Mouse (Mus musculus): ENCODE results near the gene Lmf1. TPM values are rescaled to one million over a fixed set of nuclear protein-coding genes. Genes with fewer than 3 reads are reported as not detected.

Gene Lmf1
- total RNA-seq, 1 experiment from 2014 or later = 10.4 TPM

DNA sequence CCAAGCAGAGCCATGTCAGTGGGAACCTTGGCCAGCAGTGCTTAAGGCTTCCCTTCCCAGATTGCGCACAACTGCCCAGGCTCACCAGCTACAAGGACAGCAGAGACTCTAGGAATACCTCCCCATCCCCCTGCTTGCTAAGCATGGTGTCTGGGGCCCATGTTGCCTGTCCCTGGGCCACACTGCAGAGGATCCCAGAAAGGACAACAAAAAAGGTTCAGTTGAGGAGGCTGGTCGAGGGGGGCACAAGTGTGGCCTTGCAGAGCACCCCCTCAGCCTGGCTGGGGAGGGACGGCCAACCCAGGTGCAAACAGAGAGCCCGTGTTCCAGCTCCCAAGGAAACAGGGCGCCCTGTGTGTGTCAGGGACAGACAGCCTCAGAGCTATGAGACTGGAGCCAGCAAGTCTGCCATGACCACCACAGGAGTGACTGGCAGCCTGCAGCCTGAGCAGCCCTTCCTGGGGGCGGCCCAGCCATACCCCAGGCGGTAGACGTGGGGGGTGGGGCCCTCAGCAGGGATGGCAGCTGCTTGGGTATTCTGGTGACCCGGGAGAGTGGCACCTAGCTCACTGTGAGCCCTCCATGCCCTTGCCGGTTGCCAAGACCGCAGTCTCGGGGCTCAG, 84.4 kb downstream of the Lmf1 start:
- no peak for ATAC-seq (replicated peaks; ENCODE audit: insufficient number of reproducible peaks, low FRiP score, low TSS enrichment, poor library complexity, severe bottlenecking)

DNA sequence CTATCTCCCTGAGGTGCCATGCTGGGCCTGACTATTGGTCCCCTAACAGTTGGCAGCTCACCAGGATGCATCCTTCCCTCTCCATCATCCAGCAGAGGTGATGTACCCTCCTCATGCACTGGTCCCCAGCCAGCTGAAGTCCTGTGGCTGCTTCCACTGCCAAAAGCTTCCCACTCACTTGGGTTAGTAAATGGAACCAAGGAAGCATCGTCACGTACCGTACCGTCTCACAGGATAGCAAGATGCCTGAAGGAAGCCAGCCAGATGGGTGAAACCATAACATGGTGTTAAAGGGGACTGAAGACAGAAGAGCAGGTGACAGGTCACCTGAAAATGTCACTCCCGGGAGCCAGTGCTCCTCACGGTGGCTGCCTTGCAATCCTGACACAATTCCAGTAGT, 86.6 kb downstream of the Lmf1 start:
- ATAC-seq (replicated peaks; ENCODE audit: insufficient number of reproducible peaks, low FRiP score, low TSS enrichment, poor library complexity, severe bottlenecking) = no peak

DNA sequence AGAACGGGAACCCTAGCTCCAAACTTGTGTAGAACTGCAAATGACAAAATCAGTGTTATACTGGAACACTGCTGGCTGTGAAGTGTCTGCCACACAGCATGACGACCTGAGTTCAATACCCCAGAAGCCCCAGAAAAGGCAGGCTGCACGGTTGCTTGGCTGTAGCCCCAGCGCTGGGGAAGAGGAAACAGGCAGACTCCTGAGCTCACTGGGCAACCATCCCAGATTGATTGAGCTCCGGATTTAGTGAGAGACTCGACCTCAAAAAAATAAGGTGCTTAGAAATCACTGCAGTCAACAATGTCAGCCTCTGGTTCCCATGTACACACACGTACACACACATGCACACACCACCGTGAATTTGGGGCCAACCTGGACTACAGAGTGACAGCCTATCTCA, 87.0 kb downstream of the Lmf1 start:
- ATAC-seq (replicated peaks; ENCODE audit: insufficient number of reproducible peaks, low FRiP score, low TSS enrichment, poor library complexity, severe bottlenecking) = no peak

DNA sequence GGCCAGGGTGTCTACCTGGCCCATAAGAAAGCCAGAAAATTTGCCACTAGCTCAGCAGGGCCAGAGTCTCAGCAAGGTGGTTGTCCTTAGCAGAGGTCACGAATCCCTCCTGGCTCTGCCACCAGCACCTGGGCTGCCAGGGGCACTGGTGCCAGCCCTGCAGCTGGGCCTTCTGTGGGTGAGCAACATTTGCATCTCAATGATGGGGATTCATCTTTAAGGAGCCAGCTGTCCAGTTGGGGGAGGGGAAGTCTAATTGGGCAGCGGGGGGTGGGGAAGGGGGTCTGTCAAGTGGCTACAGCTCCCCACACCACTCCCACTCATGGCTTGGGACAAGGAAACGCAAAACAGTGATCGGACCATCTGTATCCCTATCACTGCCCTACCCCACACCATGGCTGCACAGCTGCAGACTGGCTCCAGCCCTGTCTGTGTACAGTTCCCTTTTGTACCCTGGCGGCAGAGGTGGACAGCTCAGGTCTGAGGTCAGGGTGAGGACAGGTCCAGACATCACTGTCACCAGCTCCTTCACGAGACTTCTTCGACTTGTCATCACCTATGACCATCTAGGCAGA, 89.7 kb downstream of the Lmf1 start:
- ATAC-seq (replicated peaks; ENCODE audit: insufficient number of reproducible peaks, low FRiP score, low TSS enrichment, poor library complexity, severe bottlenecking) = no peak

DNA sequence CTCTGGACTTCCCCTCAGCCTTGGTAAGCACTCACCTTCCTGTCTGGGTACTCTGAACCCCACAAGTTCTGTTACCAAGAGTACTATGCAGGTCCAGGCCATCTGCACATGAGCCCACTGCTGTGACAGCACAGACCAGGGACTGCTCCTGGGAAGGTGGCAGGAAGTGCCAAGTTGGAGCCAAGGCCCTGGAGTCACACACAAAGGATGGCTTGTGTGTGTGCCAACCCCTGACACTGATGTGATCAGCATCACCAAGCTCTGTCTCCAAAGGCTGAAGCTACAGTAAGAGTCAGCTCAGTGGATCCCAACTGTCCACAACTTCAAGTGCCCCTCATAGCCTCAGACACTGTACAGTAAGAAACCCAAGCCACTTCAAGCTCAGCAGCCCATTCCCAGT, 94.1 kb downstream of the Lmf1 start:
- ATAC-seq (replicated peaks; ENCODE audit: insufficient number of reproducible peaks, low FRiP score, low TSS enrichment, poor library complexity, severe bottlenecking) = no peak

DNA sequence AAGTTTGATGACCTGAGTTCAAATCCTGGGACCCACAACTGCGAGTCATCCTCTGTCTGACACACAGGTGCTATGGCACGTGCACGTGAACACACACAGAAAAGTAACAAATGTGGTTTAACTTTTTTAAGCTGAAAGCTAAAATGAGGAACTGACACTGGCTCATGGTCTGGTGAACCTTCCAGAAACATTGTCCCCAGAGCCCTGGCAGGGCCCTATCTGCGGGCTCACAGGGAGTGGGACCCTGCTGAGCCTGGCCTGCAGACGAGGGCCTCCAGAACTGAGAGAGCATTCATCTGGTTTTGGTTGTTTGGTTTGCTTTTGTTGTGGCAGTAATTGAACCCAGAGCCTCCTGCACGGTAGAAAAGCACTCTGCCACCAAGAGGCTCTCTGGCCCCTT, 99.1 kb downstream of the Lmf1 start:
- no peak for ATAC-seq (replicated peaks; ENCODE audit: insufficient number of reproducible peaks, low FRiP score, low TSS enrichment, poor library complexity, severe bottlenecking)

DNA sequence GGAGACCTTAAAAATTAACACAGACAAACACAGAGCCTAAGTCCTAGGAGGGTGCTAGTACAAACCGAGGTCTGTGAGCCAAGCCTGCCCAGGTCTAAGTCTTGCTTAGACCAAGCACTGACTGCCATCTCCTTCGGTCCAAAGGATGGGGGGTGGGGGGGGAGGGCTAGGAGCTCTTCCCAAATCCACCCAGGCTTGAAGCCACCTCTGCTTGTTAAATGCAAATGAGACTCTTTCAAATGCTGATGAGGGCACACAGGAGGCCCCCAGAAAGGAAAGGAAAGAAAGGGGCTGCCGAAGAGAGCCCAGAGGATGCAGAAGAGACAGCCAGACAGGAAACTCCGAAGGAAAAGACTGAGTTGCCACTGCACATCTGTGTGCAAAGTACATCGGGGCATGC, 100.9 kb downstream of the Lmf1 start:
- no peak for ATAC-seq (replicated peaks; ENCODE audit: insufficient number of reproducible peaks, low FRiP score, low TSS enrichment, poor library complexity, severe bottlenecking)

DNA sequence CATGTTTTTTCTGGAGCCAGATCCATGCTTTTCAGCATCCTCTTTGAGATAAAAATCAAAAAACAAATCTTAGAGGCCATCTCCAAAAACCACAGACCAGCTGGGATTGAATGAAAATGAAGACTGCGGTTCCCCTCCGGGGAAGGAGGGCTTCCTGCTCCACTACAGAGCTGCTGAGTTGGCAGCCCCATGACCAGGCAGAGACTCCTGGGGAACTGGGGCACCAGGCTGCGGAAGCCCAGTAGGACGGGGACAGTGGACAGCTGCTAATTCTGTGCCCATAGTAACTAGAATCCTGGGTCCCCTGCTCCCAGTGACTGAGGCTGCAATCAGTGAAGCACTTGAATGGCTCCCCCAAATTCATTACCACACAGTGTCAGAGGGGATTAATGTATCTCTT, 102.8 kb downstream of the Lmf1 start:
- ATAC-seq (replicated peaks; ENCODE audit: insufficient number of reproducible peaks, low FRiP score, low TSS enrichment, poor library complexity, severe bottlenecking) = no peak

DNA sequence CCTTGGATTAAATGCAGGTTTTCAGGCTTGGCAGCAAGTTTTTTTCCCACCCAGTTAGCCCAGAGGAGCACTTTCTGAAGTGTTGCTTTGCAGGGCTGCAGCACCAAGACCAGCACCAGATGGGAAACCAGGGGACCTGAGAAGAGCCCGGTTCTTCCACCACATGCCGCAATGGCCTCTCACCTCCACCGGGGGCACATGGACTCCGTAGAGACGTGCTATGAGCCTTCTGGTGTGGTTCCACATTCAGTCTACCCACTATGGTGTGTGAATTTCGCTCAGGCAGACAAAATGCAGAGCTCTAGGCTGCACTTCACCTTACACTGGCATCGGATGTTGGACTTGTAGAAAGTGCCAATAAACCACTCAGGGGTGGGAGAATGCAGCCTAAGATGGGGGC, 107.4 kb downstream of the Lmf1 start:
- ATAC-seq (replicated peaks; ENCODE audit: insufficient number of reproducible peaks, low FRiP score, low TSS enrichment, poor library complexity, severe bottlenecking) = no peak

DNA sequence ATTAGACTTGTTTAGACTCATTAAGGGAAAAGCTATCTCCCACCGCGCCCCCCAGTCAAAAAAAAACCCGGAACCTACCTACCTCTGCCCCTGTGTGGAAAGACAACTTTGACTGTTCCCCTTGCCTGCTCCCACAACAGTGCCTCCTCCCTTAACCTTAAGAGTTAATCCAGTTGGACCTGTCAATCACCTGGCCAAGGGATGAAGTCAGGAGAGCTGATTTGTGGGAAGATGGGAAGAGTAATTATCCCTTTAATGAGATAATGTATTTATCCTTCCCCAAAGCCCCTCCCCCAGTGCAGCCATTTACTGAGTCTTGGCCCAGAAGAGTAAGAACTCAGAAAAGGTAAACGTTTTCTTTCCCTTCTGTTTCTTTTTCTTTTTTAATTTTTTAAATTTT, 110.0 kb downstream of the Lmf1 start:
- no peak for ATAC-seq (replicated peaks; ENCODE audit: insufficient number of reproducible peaks, low FRiP score, low TSS enrichment, poor library complexity, severe bottlenecking)

DNA sequence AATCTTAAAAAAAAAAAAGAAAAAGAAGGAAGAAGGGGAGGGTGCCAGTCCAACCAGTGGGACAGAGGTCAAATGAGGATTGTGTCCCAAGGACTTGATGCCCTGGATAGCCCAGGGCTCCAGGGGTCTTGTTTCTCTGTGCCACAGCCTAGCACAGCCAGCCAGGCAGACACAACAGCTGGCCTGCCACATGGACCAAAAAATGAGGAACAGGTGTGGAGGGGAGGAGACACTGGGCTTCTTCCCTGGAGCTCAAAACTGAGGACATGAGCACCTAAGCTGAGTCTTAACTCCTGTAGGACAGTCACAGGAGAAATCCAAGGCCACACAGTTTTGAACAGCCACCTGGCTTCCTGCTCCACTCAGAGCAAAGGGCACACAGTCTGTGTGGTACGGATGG, 117.4 kb downstream of the Lmf1 start:
- ATAC-seq (replicated peaks; ENCODE audit: insufficient number of reproducible peaks, low FRiP score, low TSS enrichment, poor library complexity, severe bottlenecking) = no peak

DNA sequence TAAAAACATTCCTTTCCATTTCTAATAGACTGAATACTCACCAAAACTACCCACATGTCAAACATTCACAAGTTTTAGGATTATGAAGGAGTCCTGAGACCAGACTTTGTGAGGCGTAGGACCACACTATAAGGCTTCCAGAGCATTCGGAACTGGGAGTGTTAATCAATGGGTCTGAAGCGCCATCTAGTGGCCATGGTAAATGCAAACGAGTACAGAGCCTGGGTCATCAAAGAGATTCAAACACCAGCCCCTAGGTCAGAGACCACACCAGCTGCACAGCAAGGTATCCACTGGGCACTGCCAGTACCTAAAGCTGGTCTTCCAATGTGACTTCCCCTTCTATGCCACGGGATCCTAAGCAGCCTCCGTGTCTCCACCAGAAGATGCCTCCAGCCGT, 119.6 kb downstream of the Lmf1 start:
- ATAC-seq (replicated peaks; ENCODE audit: insufficient number of reproducible peaks, low FRiP score, low TSS enrichment, poor library complexity, severe bottlenecking) = peak; percentile 77

DNA sequence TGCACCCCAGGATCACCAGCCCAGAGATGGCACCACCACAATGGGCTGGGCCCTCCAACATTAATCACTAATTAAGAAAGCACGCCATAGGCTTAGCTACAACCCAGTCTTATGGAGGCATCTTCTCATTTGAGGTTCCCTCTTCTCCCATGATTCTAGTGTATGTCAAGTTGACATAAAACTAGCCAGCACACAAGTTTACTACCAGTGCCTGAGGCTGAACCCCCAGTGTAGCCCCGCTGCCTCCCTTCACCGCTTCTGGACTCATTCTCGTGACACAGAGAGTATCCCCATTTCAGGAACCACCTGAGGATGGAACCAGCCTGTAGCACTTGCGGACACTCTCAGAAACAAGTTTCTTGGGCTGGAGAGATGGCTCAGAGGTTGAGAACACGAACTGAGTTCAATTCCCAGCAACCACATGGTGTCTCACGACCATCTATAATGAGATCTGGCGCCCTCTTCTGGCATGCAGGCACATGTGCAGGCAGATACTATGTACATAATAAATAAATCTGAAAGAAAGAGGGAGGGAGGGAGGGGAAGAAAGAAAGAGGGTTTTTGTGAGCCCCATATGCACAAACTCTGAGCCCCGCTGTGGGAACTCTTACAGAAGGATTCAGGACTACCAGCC, 122.1 kb downstream of the Lmf1 start:
- no peak for ATAC-seq (replicated peaks; ENCODE audit: insufficient number of reproducible peaks, low FRiP score, low TSS enrichment, poor library complexity, severe bottlenecking)

DNA sequence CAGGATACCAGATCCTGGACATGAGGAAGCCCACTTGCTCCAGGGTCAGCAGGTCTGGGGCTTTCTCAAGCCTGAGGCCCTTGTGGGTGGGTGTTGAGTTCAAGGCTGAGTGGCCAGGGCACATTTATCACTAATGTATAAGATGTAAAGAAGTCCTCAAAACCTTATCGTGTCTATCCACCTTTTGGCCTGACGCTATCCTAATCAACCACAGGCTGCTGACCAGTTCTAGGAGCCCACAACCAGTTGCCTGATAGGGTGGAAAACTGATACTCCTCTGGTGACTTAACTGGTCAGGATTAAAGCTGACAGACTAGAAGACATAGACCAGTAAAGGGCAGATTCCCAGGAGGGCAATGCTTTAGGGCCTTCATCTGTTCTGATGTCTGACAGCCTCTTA, 131.1 kb downstream of the Lmf1 start:
- no peak for ATAC-seq (replicated peaks; ENCODE audit: insufficient number of reproducible peaks, low FRiP score, low TSS enrichment, poor library complexity, severe bottlenecking)

DNA sequence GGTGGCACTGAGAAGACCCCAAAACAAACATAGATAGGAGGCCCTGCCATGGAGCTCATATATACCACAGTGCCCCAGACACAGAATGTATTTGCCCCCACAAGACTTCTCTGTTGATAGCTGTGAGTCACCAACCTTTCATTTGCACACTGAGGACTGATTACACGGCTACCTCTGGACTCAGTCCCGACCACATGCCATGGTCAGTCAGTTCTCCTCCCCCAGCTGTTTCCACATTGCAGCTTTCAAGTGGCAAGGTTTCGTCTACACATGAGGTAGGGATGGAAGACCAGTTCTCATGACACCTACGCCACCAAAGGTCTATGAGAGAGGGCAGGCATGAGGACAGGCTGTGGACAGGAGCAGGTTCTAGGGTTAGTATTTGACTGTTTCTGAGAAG, 132.3 kb downstream of the Lmf1 start:
- ATAC-seq (replicated peaks; ENCODE audit: insufficient number of reproducible peaks, low FRiP score, low TSS enrichment, poor library complexity, severe bottlenecking) = no peak

Other genes starting within 250 kb of the Lmf1 start
- not detected in 3 replicates for gene Tpsab1, start 233.5 kb upstream of the Lmf1 start, total RNA-seq (2017)
- gene Tpsb2, start 212.8 kb upstream of the Lmf1 start, total RNA-seq (2017) = not detected in 3 replicates
- not detected in 3 replicates for gene Tpsg1, start 209.8 kb upstream of the Lmf1 start, total RNA-seq (2017)
- gene Cacna1h, start 145.3 kb upstream of the Lmf1 start, total RNA-seq (2017) = 0.48 to 0.97 TPM in 2 of 3 replicates, not detected in the other
- gene Tekt4, start 124.5 kb upstream of the Lmf1 start, total RNA-seq (2017) = not detected in 3 replicates
- gene Sstr5, start 81.8 kb upstream of the Lmf1 start, total RNA-seq (2017) = not detected in 3 replicates
- gene Sox8, start 8.4 kb upstream of the Lmf1 start, total RNA-seq (2017) = 1.2 TPM in 1 of 3 replicates, not detected in the others
- gene Gng13, start 138.1 kb downstream of the Lmf1 start, total RNA-seq (2017) = not detected in 3 replicates
- 1.1 to 5.0 TPM (median 3.0 TPM) in 3 replicates for gene Chtf18, start 148.3 kb downstream of the Lmf1 start, total RNA-seq (2017)
- gene Rpusd1, start 148.6 kb downstream of the Lmf1 start, total RNA-seq (2017) = 0.95 to 2.5 TPM in 2 of 3 replicates, not detected in the other
- not detected in 3 replicates for gene Mslnl, start 157.0 kb downstream of the Lmf1 start, total RNA-seq (2017)
- not detected in 3 replicates for gene Msln, start 175.3 kb downstream of the Lmf1 start, total RNA-seq (2017)
- 22.3 to 32.1 TPM (median 27.3 TPM) in 3 replicates for gene Narfl, start 194.7 kb downstream of the Lmf1 start, total RNA-seq (2017)
- 16.0 to 49.1 TPM (median 25.3 TPM) in 3 replicates for gene Haghl, start 206.6 kb downstream of the Lmf1 start, total RNA-seq (2017)
- gene Ccdc78, start 207.5 kb downstream of the Lmf1 start, total RNA-seq (2017) = not detected in 3 replicates
- gene Fam173a, start 213.8 kb downstream of the Lmf1 start, total RNA-seq (2017) = 30.7 to 53.7 TPM (median 38.7 TPM) in 3 replicates
- gene AC134908.4, start 216.6 kb downstream of the Lmf1 start, total RNA-seq (2017) = not detected in 3 replicates
- 5.1 to 6.4 TPM (median 6.1 TPM) in 3 replicates for gene Metrn, start 218.1 kb downstream of the Lmf1 start, total RNA-seq (2017)
- gene Fbxl16, start 230.0 kb downstream of the Lmf1 start, total RNA-seq (2017) = not detected in 3 replicates
- 10.7 to 16.6 TPM (median 15.6 TPM) in 3 replicates for gene Wdr24, start 244.5 kb downstream of the Lmf1 start, total RNA-seq (2017)
- 7.9 to 20.3 TPM (median 11.0 TPM) in 3 replicates for gene Jmjd8, start 249.8 kb downstream of the Lmf1 start, total RNA-seq (2017)

Data from monocyte, adult 5-6 weeks (primary cell).